In the genomic region with DNA sequence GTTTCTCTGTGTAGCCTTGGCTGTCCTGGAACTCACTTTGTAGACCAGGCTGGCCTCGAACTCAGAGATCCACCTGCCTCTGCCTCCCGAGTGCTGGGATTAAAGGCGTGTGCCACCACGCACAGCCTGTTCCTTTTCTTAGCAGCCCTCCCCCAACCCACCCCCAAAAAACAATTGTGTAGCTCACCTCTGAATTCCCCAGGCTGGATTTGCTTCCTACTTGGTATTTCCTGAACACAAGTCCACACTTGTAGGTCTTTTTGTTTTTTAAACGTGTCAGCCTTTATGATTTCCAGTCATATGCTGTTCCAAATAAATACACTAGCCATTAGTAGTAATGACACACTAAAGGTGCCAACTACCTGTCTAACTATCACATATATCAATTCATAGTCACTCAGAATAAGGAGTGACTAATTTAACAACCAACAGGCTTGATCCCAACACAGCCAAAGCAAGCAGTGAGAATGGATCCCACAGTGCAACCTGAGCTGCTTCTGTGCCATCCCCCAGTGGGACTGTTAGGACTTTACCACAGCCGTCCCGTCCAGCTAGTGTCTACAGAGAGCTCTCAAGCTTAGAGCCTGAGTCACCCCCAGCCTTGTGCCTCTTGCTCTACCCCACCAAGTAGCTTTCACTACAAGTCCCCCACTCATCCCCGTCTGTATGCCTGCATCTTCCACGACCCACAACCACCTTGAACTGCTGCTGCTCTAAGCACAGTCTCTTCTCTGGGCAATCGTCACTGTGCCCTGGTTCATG, we compare ENCODE assay signal across 10 mouse cellular contexts.
"Had no signal": no experiment of that assay in that cellular context is flagged by ENCODE, and none has a peak within 500 bp of the region (broad histone marks: within the 10 kb centered on the region; RNA-seq: fewer than 3 reads in every experiment).

No protein-coding gene starts in this region.

- H3K9ac ChIP-seq: liver, embryonic 15.5 days; midbrain, embryonic 13.5 days; stomach, embryonic 15.5 days had no signal

- H3K4me3 ChIP-seq: liver, embryonic 15.5 days; midbrain, embryonic 13.5 days; stomach, embryonic 15.5 days had no signal

- H3K27me3 ChIP-seq: liver, embryonic 15.5 days; midbrain, embryonic 13.5 days; stomach, embryonic 15.5 days had no signal

- DNase-seq: kidney, adult 18-20 months; kidney, postnatal 14 days; left cerebral cortex, postnatal 4 days; lung, adult 2 months; lung, postnatal 36 days; right cerebral cortex, postnatal 14 days had no signal

- H3K4me1 ChIP-seq: midbrain, embryonic 13.5 days; stomach, embryonic 15.5 days had no signal

- ATAC-seq: lung, postnatal 0 days; midbrain, embryonic 13.5 days had no signal

- H3K4me2 ChIP-seq: liver, embryonic 15.5 days; midbrain, embryonic 13.5 days; stomach, embryonic 15.5 days had no signal

- H3K27ac ChIP-seq: liver, embryonic 15.5 days; midbrain, embryonic 13.5 days; stomach, embryonic 15.5 days had no signal

- H3K9me3 ChIP-seq: liver, embryonic 15.5 days; midbrain, embryonic 13.5 days; stomach, embryonic 15.5 days had no signal
